Mouse (Mus musculus): ENCODE data around the gene Spats2. TPM values are rescaled to one million over a fixed set of nuclear protein-coding genes. Genes with fewer than 3 reads are reported as not detected.

The Spats2 gene
- polyA plus RNA-seq, 1 experiment from 2014 or later: 42.1 TPM

- H3K4me2 ChIP-seq (replicated peaks; ENCODE audit: low read depth, low read length): no peak overlapping the region
- H3K9ac ChIP-seq (replicated peaks; ENCODE audit: low read length): no peak overlapping the region
- WGBS: 11% methylated on average over 10 of the region's 10 CpGs
- H3K4me1 ChIP-seq (ENCODE audit: insufficient read depth, low read length): peaks cover 15% of the 10 kb centered on the region
- H3K9me3 ChIP-seq (ENCODE audit: low read length): no peaks in the 10 kb centered on the region
- H3K36me3 ChIP-seq (ENCODE audit: insufficient read depth, low read length): no peaks in the 10 kb centered on the region
- H3K27me3 ChIP-seq (ENCODE audit: insufficient read depth, low read length): no peaks in the 10 kb centered on the region
- no peak overlapping the region for H3K4me3 ChIP-seq (ENCODE audit: low read length)
- no peak overlapping the region for H3K27ac ChIP-seq (ENCODE audit: low read length)
- no peak for ATAC-seq (ENCODE audit: low FRiP score, low TSS enrichment)
Observed at GRCm38 (mm10) chr15:99262702-99263101, 137.0 kb downstream of the Spats2 start.

Small RNA genes within 50 kb of the gene (microRNA-seq; reads per million reads assigned to microRNA genes)
- gene Mir6960: 0.79 reads per million

Other genes starting within 250 kb of the Spats2 start
- gene Rhebl1, start 231.4 kb upstream of the Spats2 start, polyA plus RNA-seq (2015; fragmentation: Nextera tagmentation; extraction: Ambion mirVana): 16.7 and 18.3 TPM in 2 replicates
- gene Dhh, start 227.4 kb upstream of the Spats2 start, polyA plus RNA-seq (2015; fragmentation: Nextera tagmentation; extraction: Ambion mirVana): 1.4 and 1.8 TPM in 2 replicates
- gene Lmbr1l, start 207.7 kb upstream of the Spats2 start, polyA plus RNA-seq (2015; fragmentation: Nextera tagmentation; extraction: Ambion mirVana): 17.6 and 18.9 TPM in 2 replicates
- gene Tuba1b, start 191.4 kb upstream of the Spats2 start, polyA plus RNA-seq (2015; fragmentation: Nextera tagmentation; extraction: Ambion mirVana): 1,826 and 1,900 TPM in 2 replicates
- not detected in 2 replicates for gene Gm49450, start 172.4 kb upstream of the Spats2 start, polyA plus RNA-seq (2015; fragmentation: Nextera tagmentation; extraction: Ambion mirVana)
- gene Tuba1a, start 172.2 kb upstream of the Spats2 start, polyA plus RNA-seq (2015; fragmentation: Nextera tagmentation; extraction: Ambion mirVana): 925 and 946 TPM in 2 replicates
- gene Tuba1c, start 96.0 kb upstream of the Spats2 start, polyA plus RNA-seq (2015; fragmentation: Nextera tagmentation; extraction: Ambion mirVana): 213 and 219 TPM in 2 replicates
- 3.3 and 5.8 TPM in 2 replicates for gene Prph, start 70.7 kb upstream of the Spats2 start, polyA plus RNA-seq (2015; fragmentation: Nextera tagmentation; extraction: Ambion mirVana)
- 35.8 and 45.8 TPM in 2 replicates for gene Troap, start 51.3 kb upstream of the Spats2 start, polyA plus RNA-seq (2015; fragmentation: Nextera tagmentation; extraction: Ambion mirVana)
- gene C1ql4, start 38.1 kb upstream of the Spats2 start, polyA plus RNA-seq (2015; fragmentation: Nextera tagmentation; extraction: Ambion mirVana): 0.94 and 1.2 TPM in 2 replicates
- gene Dnajc22, start 32.7 kb upstream of the Spats2 start, polyA plus RNA-seq (2015; fragmentation: Nextera tagmentation; extraction: Ambion mirVana): 8.0 and 10.0 TPM in 2 replicates
- 0.56 and 0.77 TPM in 2 replicates for gene Kcnh3, start 98.9 kb downstream of the Spats2 start, polyA plus RNA-seq (2015; fragmentation: Nextera tagmentation; extraction: Ambion mirVana)
- 177 and 181 TPM in 2 replicates for gene Mcrs1, start 126.0 kb downstream of the Spats2 start, polyA plus RNA-seq (2015; fragmentation: Nextera tagmentation; extraction: Ambion mirVana)
- gene Prpf40b, start 169.2 kb downstream of the Spats2 start, polyA plus RNA-seq (2015; fragmentation: Nextera tagmentation; extraction: Ambion mirVana): 62.2 and 67.5 TPM in 2 replicates
- gene Fam186b, start 170.0 kb downstream of the Spats2 start, polyA plus RNA-seq (2015; fragmentation: Nextera tagmentation; extraction: Ambion mirVana): 0.21 and 0.30 TPM in 2 replicates
- gene Fmnl3, start 244.6 kb downstream of the Spats2 start, polyA plus RNA-seq (2015; fragmentation: Nextera tagmentation; extraction: Ambion mirVana): 27.1 and 29.8 TPM in 2 replicates